7 mouse cellular contexts compared by ENCODE assay signal in genomic region chr16:14360931-14361330, GRCm38 (mm10). TPM values are rescaled to one million over a fixed set of nuclear protein-coding genes. Genes with fewer than 3 reads are reported as not detected.
DNase-seq lines count a peak whose midpoint lies in the region; ATAC-seq and TF ChIP-seq lines count a peak whose summit lies in the region.

No protein-coding gene starts in this region.

- no peaks in the 10 kb centered on the region for H3K27me3 ChIP-seq in lung, embryonic 14.5 days (ENCODE audit: insufficient read depth, low read length)
- no peaks in the 10 kb centered on the region for H3K27me3 ChIP-seq in liver, embryonic 14.5 days (ENCODE audit: control insufficient read depth, insufficient read depth, low read length)

- H3K27ac ChIP-seq in lung, embryonic 14.5 days (ENCODE audit: low read depth) = peak overlapping the region; percentile 36; the same call in 1 of the 2 replicates
- H3K27ac ChIP-seq in brown adipose tissue, adult 24 weeks (replicated peaks; ENCODE audit: low read depth, low read length) = peak overlapping the region; percentile 33; the same call in 1 of the 2 replicates
- no peak overlapping the region for H3K27ac ChIP-seq in liver, embryonic 14.5 days

- peak overlapping the region; percentile 89 for H3K4me2 ChIP-seq in lung, embryonic 14.5 days
- H3K4me2 ChIP-seq in liver, embryonic 14.5 days (ENCODE audit: low read depth) = peak overlapping the region; percentile 85

- peak overlapping the region; percentile 76 for H3K4me3 ChIP-seq in lung, embryonic 14.5 days (ENCODE audit: low read depth, low read length)
- peak overlapping the region; percentile 58 for H3K4me3 ChIP-seq in brown adipose tissue, adult 24 weeks (ENCODE audit: insufficient read depth, low read depth, low read length)
- H3K4me3 ChIP-seq in liver, embryonic 14.5 days (ENCODE audit: insufficient read depth in 1 of 2, low read depth in 2 of 2, low read length in 2 of 2) = peak overlapping the region; percentile 76 to 84

- peak; percentile 70 for DNase-seq in lung, embryonic 14.5 days
- DNase-seq in lung, adult 18-20 months = no peak
- peak; percentile 39 for DNase-seq in forelimb bud, embryonic 11.5 days (ENCODE audit: low read depth, low spot score)
- no peak for DNase-seq in liver, embryonic 14.5 days (ENCODE audit: low read depth in 3 of 3, low spot score in 3 of 3)
- DNase-seq in retina, embryonic 14.5 days (ENCODE audit: low spot score) = no peak

- no peaks in the 10 kb centered on the region for H3K36me3 ChIP-seq in lung, embryonic 14.5 days (ENCODE audit: insufficient read depth)
- H3K36me3 ChIP-seq in liver, embryonic 14.5 days (replicated peaks; ENCODE audit: control insufficient read depth, insufficient read depth, low read depth) = no peaks in the 10 kb centered on the region

- TF ChIP-seq EP300 in liver, embryonic 14.5 days (IDR thresholded peaks at IDR 0.05; ENCODE audit: low read depth) = no peak

- WGBS in lung, embryonic 14.5 days = 4% methylated on average over 7 of the region's 7 CpGs
- WGBS in liver, embryonic 14.5 days (ENCODE audit: insufficient replicate concordance) = 9% methylated on average over 7 of the region's 7 CpGs

- ATAC-seq in lung, embryonic 14.5 days (ENCODE audit: insufficient read depth) = peak; percentile 48; the same call in 1 of the 2 replicates
- ATAC-seq in liver, embryonic 14.5 days (ENCODE audit: insufficient read depth) = no peak
- ATAC-seq in monocyte, adult 5-6 weeks (replicated peaks; ENCODE audit: insufficient number of reproducible peaks, low FRiP score, low TSS enrichment, poor library complexity, severe bottlenecking) = no peak

- H3K9me3 ChIP-seq in lung, embryonic 14.5 days (ENCODE audit: low read depth, low read length) = no peaks in the 10 kb centered on the region
- H3K9me3 ChIP-seq in liver, embryonic 14.5 days (ENCODE audit: control insufficient read depth, low read length) = no peaks in the 10 kb centered on the region

- peaks cover 3% of the 10 kb centered on the region; the same call in 1 of the 2 replicates for H3K4me1 ChIP-seq in lung, embryonic 14.5 days (ENCODE audit: insufficient read depth)
- H3K4me1 ChIP-seq in brown adipose tissue, adult 24 weeks (ENCODE audit: control insufficient read depth, insufficient read depth, insufficient read length, low read length) = peaks cover 21% of the 10 kb centered on the region; the same call in 1 of the 2 replicates
- H3K4me1 ChIP-seq in liver, embryonic 14.5 days (replicated peaks; ENCODE audit: control insufficient read depth in 2 of 2, insufficient read depth in 2 of 2, low read length in 1 of 2) = peaks cover 4 to 35% of the 10 kb centered on the region in 2 experiments

- no peak for TF ChIP-seq CTCF in lung, embryonic 14.5 days (IDR thresholded peaks at IDR 0.05; ENCODE audit: low read depth)
- TF ChIP-seq CTCF in liver, embryonic 14.5 days (IDR thresholded peaks at IDR 0.05; ENCODE audit: low read depth) = no peak

- H3K9ac ChIP-seq in lung, embryonic 14.5 days = peak overlapping the region; percentile 80
- peak overlapping the region; percentile 78 for H3K9ac ChIP-seq in liver, embryonic 14.5 days (replicated peaks)

RNA-seq across cellular contexts. Expression of gene Abcc1, which starts 0.4 kb away (rescaled TPM):
- 12.9 and 13.2 TPM in 2 replicates for polyA plus RNA-seq in lung, embryonic 14.5 days (2014; fragmentation: Nextera tagmentation; extraction: Ambion mirVana)
- 11.1 and 20.7 TPM in 2 replicates for polyA plus RNA-seq in brown adipose tissue, adult 24 weeks (2012; ENCODE audit: insufficient read depth, insufficient read length, missing spikeins)
- polyA plus RNA-seq in liver, embryonic 14.5 days (2012; rRNA removed) = 1.9 and 2.4 TPM in 2 replicates
- polyA plus RNA-seq in liver, embryonic 14.5 days (2014; fragmentation: Nextera tagmentation; extraction: Ambion mirVana) = 1.9 and 3.0 TPM in 2 replicates
- total RNA-seq in monocyte, adult 5-6 weeks (2017) = 15.3 to 24.0 TPM (median 22.2 TPM) in 3 replicates

RNA-seq across cellular contexts. Expression of gene Fopnl, which starts 43.7 kb away (rescaled TPM):
- polyA plus RNA-seq in lung, embryonic 14.5 days (2014; fragmentation: Nextera tagmentation; extraction: Ambion mirVana) = 160 and 166 TPM in 2 replicates
- 79.2 and 86.7 TPM in 2 replicates for polyA plus RNA-seq in brown adipose tissue, adult 24 weeks (2012; ENCODE audit: insufficient read depth, insufficient read length, missing spikeins)
- 18.5 and 23.7 TPM in 2 replicates for polyA plus RNA-seq in liver, embryonic 14.5 days (2012; rRNA removed)
- 66.6 and 72.4 TPM in 2 replicates for polyA plus RNA-seq in liver, embryonic 14.5 days (2014; fragmentation: Nextera tagmentation; extraction: Ambion mirVana)
- 34.2 to 48.9 TPM (median 40.9 TPM) in 3 replicates for total RNA-seq in monocyte, adult 5-6 weeks (2017)

Comparison
In these comparisons a context has a peak if more than half of its experiments do, and no peak if none do; other contexts are left out.
1. DNase-seq: peak in lung, embryonic 14.5 days (single experiment) and forelimb bud, embryonic 11.5 days (single experiment); none in lung, adult 18-20 months (0 of 2), liver, embryonic 14.5 days (0 of 3) and retina, embryonic 14.5 days (single experiment).
2. Peak in every context shown above with its lines, with median percentiles within 50 percentile points of each other: H3K4me3 ChIP-seq.